ENCODE assay signal across 9 mouse cellular contexts in the genomic region with DNA sequence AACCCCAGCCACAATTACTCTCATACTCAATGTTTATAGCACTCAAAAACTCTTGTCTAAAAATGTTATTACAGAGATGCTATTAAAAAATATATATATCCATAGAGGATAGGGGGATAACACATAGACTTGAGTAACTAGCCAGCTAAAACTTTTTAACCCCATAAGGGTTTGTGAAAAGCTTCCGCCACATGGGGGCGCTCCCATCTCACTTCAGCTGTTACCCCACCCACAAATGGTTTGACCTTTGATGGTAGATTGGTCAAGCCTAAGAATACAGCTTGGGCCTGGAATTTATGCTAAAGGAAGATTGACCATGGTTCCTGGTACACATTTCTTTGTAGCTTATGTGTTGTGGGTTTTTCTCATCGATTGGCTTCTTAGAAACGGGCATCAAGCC. TPM values are rescaled to one million over a fixed set of nuclear protein-coding genes. Genes with fewer than 3 reads are reported as not detected.
A peak's percentile ranks its signal among the peaks of the same experiment; 100 is the strongest.
DNase-seq lines count a peak whose midpoint lies in the region; ATAC-seq and TF ChIP-seq lines count a peak whose summit lies in the region.
"Had no signal": no experiment of that assay in that cellular context is flagged by ENCODE, and none has a peak within 500 bp of the region (broad histone marks: within the 10 kb centered on the region; RNA-seq: fewer than 3 reads in every experiment).

No protein-coding gene starts in this region.

- DNase-seq in forebrain, embryonic 11.5 days (ENCODE audit: low spot score): peak; percentile 55
- no peak for DNase-seq in forebrain, embryonic 10.5 days (ENCODE audit: extremely low spot score, low spot score)
- DNase-seq in liver, embryonic 14.5 days (ENCODE audit: low read depth in 3 of 3, low spot score in 3 of 3): no peak
- DNase-seq in liver, embryonic 11.5 days (ENCODE audit: low spot score): no peak
- DNase-seq in ZHBTc4 (ENCODE audit: low read depth, low spot score): peak; percentile 78
- DNase-seq in embryo, embryonic 10 days (ENCODE audit: low spot score): peak; percentile 36
- peak; percentile 5 to 6 for DNase-seq in thymus, postnatal 36 days

- no peak for ATAC-seq in forebrain, embryonic 11.5 days (replicated peaks; ENCODE audit: low FRiP score)
- ATAC-seq in liver, embryonic 14.5 days (ENCODE audit: insufficient read depth): no peak
- no peak for ATAC-seq in liver, embryonic 11.5 days (replicated peaks; ENCODE audit: low FRiP score)
- no peak for ATAC-seq in neural tube, embryonic 15.5 days (ENCODE audit: low FRiP score)

- 50% methylated on average over 4 of the region's 4 CpGs for WGBS in forebrain, embryonic 11.5 days
- WGBS in forebrain, embryonic 10.5 days: 43% methylated on average over 4 of the region's 4 CpGs
- 34% methylated on average over 4 of the region's 4 CpGs for WGBS in liver, embryonic 14.5 days (ENCODE audit: insufficient replicate concordance)
- 48% methylated on average over 4 of the region's 4 CpGs for WGBS in liver, embryonic 11.5 days
- WGBS in neural tube, embryonic 15.5 days: 54% methylated on average over 4 of the region's 4 CpGs

- H3K4me3 ChIP-seq in forebrain, embryonic 11.5 days (ENCODE audit: low read depth, low read length): no peak overlapping the region
- H3K4me3 ChIP-seq in forebrain, embryonic 10.5 days: no peak overlapping the region
- no peak overlapping the region for H3K4me3 ChIP-seq in liver, embryonic 14.5 days (ENCODE audit: insufficient read depth in 1 of 2, low read depth in 2 of 2, low read length in 2 of 2)
- no peak overlapping the region for H3K4me3 ChIP-seq in liver, embryonic 11.5 days (ENCODE audit: low read depth, low read length)
- H3K4me3 ChIP-seq in neural tube, embryonic 15.5 days (replicated peaks): no peak overlapping the region
- H3K4me3 ChIP-seq: erythroblast, embryonic 14.5 days had no signal

- no peaks in the 10 kb centered on the region for H3K36me3 ChIP-seq in forebrain, embryonic 11.5 days (ENCODE audit: control insufficient read depth, insufficient read depth, low read length)
- H3K36me3 ChIP-seq in forebrain, embryonic 10.5 days (replicated peaks): no peaks in the 10 kb centered on the region
- no peaks in the 10 kb centered on the region for H3K36me3 ChIP-seq in liver, embryonic 14.5 days (replicated peaks; ENCODE audit: control insufficient read depth, insufficient read depth, low read depth)
- no peaks in the 10 kb centered on the region for H3K36me3 ChIP-seq in liver, embryonic 11.5 days (ENCODE audit: control insufficient read depth, insufficient read depth, low read length)
- no peaks in the 10 kb centered on the region for H3K36me3 ChIP-seq in neural tube, embryonic 15.5 days

- TF ChIP-seq CTCF in liver, embryonic 14.5 days (IDR thresholded peaks at IDR 0.05; ENCODE audit: low read depth): peak; percentile 42; the same call in 1 of the 2 replicates

- H3K4me1 ChIP-seq in forebrain, embryonic 11.5 days (replicated peaks; ENCODE audit: control insufficient read depth, insufficient read depth, low read length): no peaks in the 10 kb centered on the region
- no peaks in the 10 kb centered on the region for H3K4me1 ChIP-seq in forebrain, embryonic 10.5 days
- H3K4me1 ChIP-seq in liver, embryonic 14.5 days (replicated peaks; ENCODE audit: control insufficient read depth in 2 of 2, insufficient read depth in 2 of 2, low read length in 1 of 2): no peaks in the 10 kb centered on the region
- no peaks in the 10 kb centered on the region for H3K4me1 ChIP-seq in liver, embryonic 11.5 days (replicated peaks; ENCODE audit: control insufficient read depth, insufficient read depth, low read length)
- H3K4me1 ChIP-seq in neural tube, embryonic 15.5 days: no peaks in the 10 kb centered on the region

- no peak overlapping the region for H3K9ac ChIP-seq in forebrain, embryonic 11.5 days (ENCODE audit: low read length)
- no peak overlapping the region for H3K9ac ChIP-seq in liver, embryonic 14.5 days (replicated peaks)
- H3K9ac ChIP-seq in liver, embryonic 11.5 days (ENCODE audit: low read depth, low read length): no peak overlapping the region
- H3K9ac ChIP-seq in neural tube, embryonic 15.5 days (replicated peaks): no peak overlapping the region

- no peaks in the 10 kb centered on the region for H3K27me3 ChIP-seq in forebrain, embryonic 11.5 days (ENCODE audit: control insufficient read depth, insufficient read depth, low read length)
- H3K27me3 ChIP-seq in forebrain, embryonic 10.5 days (ENCODE audit: poor library complexity, severe bottlenecking): no peaks in the 10 kb centered on the region
- H3K27me3 ChIP-seq in liver, embryonic 14.5 days (ENCODE audit: control insufficient read depth, insufficient read depth, low read length): no peaks in the 10 kb centered on the region
- H3K27me3 ChIP-seq in liver, embryonic 11.5 days (replicated peaks; ENCODE audit: control insufficient read depth, insufficient read depth, low read length): no peaks in the 10 kb centered on the region
- H3K27me3 ChIP-seq in neural tube, embryonic 15.5 days (replicated peaks): no peaks in the 10 kb centered on the region

- no peaks in the 10 kb centered on the region for H3K9me3 ChIP-seq in forebrain, embryonic 11.5 days (ENCODE audit: control insufficient read depth, low read length)
- H3K9me3 ChIP-seq in forebrain, embryonic 10.5 days: no peaks in the 10 kb centered on the region
- H3K9me3 ChIP-seq in liver, embryonic 14.5 days (ENCODE audit: control insufficient read depth, low read length): no peaks in the 10 kb centered on the region
- H3K9me3 ChIP-seq in liver, embryonic 11.5 days (ENCODE audit: control insufficient read depth, low read length): no peaks in the 10 kb centered on the region
- H3K9me3 ChIP-seq in neural tube, embryonic 15.5 days (replicated peaks): no peaks in the 10 kb centered on the region

- no peak overlapping the region for H3K4me2 ChIP-seq in forebrain, embryonic 11.5 days (ENCODE audit: low read depth, low read length, severe bottlenecking)
- H3K4me2 ChIP-seq in liver, embryonic 14.5 days (ENCODE audit: low read depth): no peak overlapping the region
- H3K4me2 ChIP-seq in liver, embryonic 11.5 days: no peak overlapping the region
- H3K4me2 ChIP-seq in neural tube, embryonic 15.5 days: no peak overlapping the region

- TF ChIP-seq EP300 in liver, embryonic 14.5 days (IDR thresholded peaks at IDR 0.05; ENCODE audit: low read depth): no peak

- no peak overlapping the region for H3K27ac ChIP-seq in forebrain, embryonic 11.5 days (ENCODE audit: low read depth, low read length)
- no peak overlapping the region for H3K27ac ChIP-seq in forebrain, embryonic 10.5 days
- H3K27ac ChIP-seq in liver, embryonic 14.5 days: no peak overlapping the region
- H3K27ac ChIP-seq in liver, embryonic 11.5 days (ENCODE audit: low read depth, low read length): no peak overlapping the region
- no peak overlapping the region for H3K27ac ChIP-seq in neural tube, embryonic 15.5 days (replicated peaks)

RNA-seq across cellular contexts. Expression of a gene that starts 42.1 kb away (rescaled TPM):
- polyA plus RNA-seq in forebrain, embryonic 11.5 days (2014; fragmentation: Nextera tagmentation; extraction: Ambion mirVana): 8.9 and 11.1 TPM in 2 replicates
- polyA plus RNA-seq in forebrain, embryonic 10.5 days (2016; fragmentation: Nextera tagmentation; extraction: Ambion mirVana): 3.6 and 3.7 TPM in 2 replicates
- polyA plus RNA-seq in liver, embryonic 14.5 days (2012; rRNA removed): 0.18 and 0.36 TPM in 2 replicates
- 0.24 TPM in 2 replicates for polyA plus RNA-seq in liver, embryonic 14.5 days (2014; fragmentation: Nextera tagmentation; extraction: Ambion mirVana)
- 0.84 and 1.3 TPM in 2 replicates for polyA plus RNA-seq in liver, embryonic 11.5 days (2014; fragmentation: Nextera tagmentation; extraction: Ambion mirVana)
- 13.7 and 15.6 TPM in 2 replicates for polyA plus RNA-seq in neural tube, embryonic 15.5 days (2015; fragmentation: Nextera tagmentation; extraction: Ambion mirVana)
- polyA plus RNA-seq: erythroblast, embryonic 14.5 days had no signal

Comparison
In these comparisons a context has a peak if more than half of its experiments do, and no peak if none do; other contexts are left out.
1. DNase-seq: peak in forebrain, embryonic 11.5 days (single experiment), ZHBTc4 (single experiment), embryo, embryonic 10 days (single experiment) and thymus, postnatal 36 days (2 of 2); none in forebrain, embryonic 10.5 days (single experiment), liver, embryonic 14.5 days (0 of 3) and liver, embryonic 11.5 days (single experiment).